Mouse (Mus musculus) large intestine, adult 2 months (tissue): ENCODE measurements around the gene Lrfn3. TPM values are rescaled to one million over a fixed set of nuclear protein-coding genes. Genes with fewer than 3 reads are reported as not detected.

Source experiments
- DNase-seq: peaks from one replicate; pipeline ENCODE4 v3.0.0-alpha.2; 2012; ENCODE audit warnings: low read depth, low spot score
- WGBS: fragments of 180-500 bp; shearing (Covaris S2); methylation state at CpG from one replicate; pipeline ENCODE4 v1.1.7; 2018; 5-methylcytosine and 5-hydroxymethylcytosine counted together
- polyA plus RNA-seq: library from polyadenylated mRNA; depleted of rRNA; stranded (reverse); fragments of >200 nt; gene quantifications from 2 replicates; pipeline ENCODE4 v1.2.3, GENCODE M21; 2012; rRNA removed

The Lrfn3 gene
- polyA plus RNA-seq, 1 experiment, result 12.7 TPM

- 59% methylated on average over 2 of the region's 2 CpGs for WGBS
- DNase-seq, result no peak
Observed at GRCm38 (mm10) chr7:30320946-30321345, 41.6 kb downstream of the Lrfn3 start.

DNA sequence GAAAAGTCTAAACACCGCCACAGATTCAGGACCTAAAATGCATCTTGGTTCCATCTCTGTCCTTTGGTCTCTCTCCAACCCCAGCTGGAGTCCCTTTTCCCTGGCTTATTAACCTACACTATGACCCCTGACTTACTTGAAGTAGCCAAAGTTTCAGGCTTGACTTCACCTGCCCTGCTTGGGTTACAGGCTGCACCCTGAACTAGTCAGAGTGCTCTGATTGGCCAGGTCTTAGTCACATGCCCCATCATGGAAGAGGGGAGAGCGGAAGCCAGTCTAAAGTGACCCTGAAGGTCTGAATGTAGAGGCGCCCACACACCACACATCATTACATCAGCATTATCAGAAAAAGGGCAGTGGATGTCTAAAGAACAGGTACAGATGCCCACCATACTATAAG is 44.4 kb downstream of the Lrfn3 start:
- DNase-seq, result no peak
- WGBS, result 90% methylated on average over 3 of the region's 3 CpGs

GRCm38 (mm10) chr7:30315559-30316529 is 46.7 kb downstream of the Lrfn3 start:
- 44% methylated on average over 13 of the region's 13 CpGs for WGBS
- DNase-seq, result no peak

DNA sequence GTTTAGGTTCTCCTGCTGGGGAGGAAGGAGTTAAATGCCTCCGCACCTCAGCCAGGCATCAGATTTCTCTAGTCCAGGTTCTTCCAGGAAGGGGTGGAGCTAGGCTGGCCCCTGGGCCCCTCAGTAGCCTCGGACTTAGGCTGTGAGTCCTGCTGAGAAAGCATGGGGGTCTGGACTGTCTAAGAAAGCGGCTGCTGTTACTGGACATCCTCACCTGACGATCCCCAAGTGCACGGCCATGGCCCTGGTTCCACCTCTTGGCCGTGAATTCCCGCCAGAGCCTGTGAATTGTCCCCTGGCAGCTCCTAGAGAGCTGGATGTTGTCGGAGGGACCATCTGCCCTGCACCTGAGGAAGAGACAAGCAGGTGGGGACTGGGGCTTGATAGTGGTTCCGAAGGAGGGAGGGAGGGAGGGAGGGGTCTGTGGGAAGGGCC is 47.8 kb downstream of the Lrfn3 start, which contains the start of gene Syne4:
Gene Syne4 (plus strand): TSS at position 87 of the 435 bp plus-strand sequence.
- WGBS, result 17% methylated on average over 9 of the region's 9 CpGs
- DNase-seq, result no peak

- no peak for DNase-seq
- 66% methylated on average over 27 of the region's 27 CpGs for WGBS
Observed at GRCm38 (mm10) chr7:30313666-30314320, 48.8 kb downstream of the Lrfn3 start.

- WGBS, result 84% methylated on average over 12 of the region's 12 CpGs
- DNase-seq, result no peak
Observed at GRCm38 (mm10) chr7:30310136-30310535, 52.4 kb downstream of the Lrfn3 start.

GRCm38 (mm10) chr7:30309395-30310129 is 53.0 kb downstream of the Lrfn3 start:
- WGBS, result 45% methylated on average over 15 of the region's 15 CpGs
- DNase-seq, result no peak

DNA sequence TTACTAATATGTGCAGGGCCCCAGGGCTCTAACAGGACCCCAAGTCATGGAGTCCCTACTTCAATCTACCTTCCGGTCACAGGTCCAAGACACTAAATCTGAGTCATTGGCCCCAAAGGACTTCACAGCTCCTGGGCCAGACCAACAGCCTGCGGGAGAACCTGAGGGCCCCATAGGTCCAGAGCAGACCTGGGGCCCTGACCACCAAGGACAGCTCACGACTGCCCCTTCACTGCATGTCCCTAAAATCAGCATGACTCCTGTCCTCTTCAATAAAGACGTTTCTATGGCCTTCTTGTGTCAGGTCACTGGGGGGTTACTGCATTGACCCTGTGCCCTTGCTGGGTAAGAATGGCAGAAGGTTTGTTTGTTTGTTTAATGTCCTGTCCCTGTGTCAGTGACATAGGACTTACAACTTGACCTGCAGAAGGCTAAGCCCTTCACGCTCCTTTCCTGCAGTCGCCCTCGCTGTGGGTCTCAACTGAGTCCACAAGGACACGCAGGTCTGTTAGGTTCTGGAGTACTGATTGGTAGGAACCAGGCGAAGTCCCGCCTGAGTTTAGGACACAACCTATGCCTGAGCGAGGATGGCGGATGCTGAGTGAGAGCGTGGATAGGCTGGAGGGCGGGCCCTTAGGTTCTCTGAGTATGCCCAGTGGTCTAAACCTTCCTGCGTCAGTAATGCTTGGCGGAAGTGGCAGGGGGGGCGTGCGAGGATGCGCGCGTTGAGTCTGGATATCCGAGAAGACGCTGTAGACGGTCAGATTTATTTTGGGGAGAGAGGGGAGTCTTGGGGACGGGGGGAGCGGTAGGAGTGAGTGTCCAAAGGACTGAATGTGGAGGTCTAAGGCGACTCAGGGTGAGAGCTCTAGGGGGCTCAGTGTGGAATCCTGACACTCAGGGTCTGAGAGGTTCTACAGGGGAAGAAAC is 54.2 kb downstream of the Lrfn3 start, which contains the start of gene Alkbh6:
Gene Alkbh6 (plus strand): TSS at position 642 of the 930 bp plus-strand sequence.
- WGBS, result 5% methylated on average over 27 of the region's 27 CpGs

DNA sequence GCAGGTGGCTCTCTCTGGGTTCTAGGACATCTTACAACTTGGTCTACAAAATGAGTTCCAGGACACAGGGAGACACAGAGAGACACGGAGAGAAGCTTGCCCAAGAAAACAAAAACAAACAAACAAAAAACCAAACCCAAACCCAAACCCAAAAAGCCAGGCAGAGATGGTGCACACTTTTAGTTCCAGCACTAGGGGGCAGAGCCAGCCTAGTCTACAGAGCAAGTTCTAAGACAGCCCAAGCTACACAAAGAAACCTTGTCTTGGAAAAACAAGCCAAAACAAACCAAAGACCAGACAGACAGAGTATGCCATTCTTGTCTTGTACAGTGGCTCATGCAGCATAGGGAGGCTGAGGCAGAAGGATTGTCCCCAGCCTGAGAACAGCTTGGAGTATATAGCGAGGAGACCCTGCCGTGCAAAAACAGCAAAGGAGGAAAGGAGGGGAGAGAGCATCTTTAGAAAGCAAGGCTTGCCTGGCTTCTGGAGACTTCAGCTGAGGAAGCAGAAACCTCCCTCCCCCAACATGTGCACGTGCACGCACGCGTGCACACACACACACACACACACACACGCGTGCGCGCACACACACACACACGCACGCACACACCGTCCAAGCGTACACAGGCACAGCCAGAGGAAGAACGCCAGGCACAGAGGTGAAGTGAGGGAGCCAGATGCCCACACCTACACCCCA is 56.3 kb downstream of the Lrfn3 start:
- DNase-seq, result no peak
- 84% methylated on average over 16 of the region's 16 CpGs for WGBS

More for the DNA sequence above, 54.2 kb downstream of the Lrfn3 start, which contains the start of gene Alkbh6:
- DNase-seq, result peak; percentile 97

Other genes with a start within 250 kb of the Lrfn3 start
- gene Zfp382, start 240.8 kb downstream of the Lrfn3 start, polyA plus RNA-seq, result 0.20 and 1.2 TPM in 2 replicates
- gene Zfp146, start 193.0 kb downstream of the Lrfn3 start, polyA plus RNA-seq, result 8.8 and 11.3 TPM in 2 replicates
- 90.2 and 179 TPM in 2 replicates for gene Cox7a1, start 178.6 kb downstream of the Lrfn3 start, polyA plus RNA-seq
- 636 and 641 TPM in 2 replicates for gene Capns1, start 164.0 kb downstream of the Lrfn3 start, polyA plus RNA-seq
- 100 and 106 TPM in 2 replicates for gene Polr2i, start 130.8 kb downstream of the Lrfn3 start, polyA plus RNA-seq
- 56.3 and 57.3 TPM in 2 replicates for gene Tbcb, start 130.5 kb downstream of the Lrfn3 start, polyA plus RNA-seq
- 0.18 TPM in 1 of 2 replicates, not detected in the other for gene Ovol3, start 127.0 kb downstream of the Lrfn3 start, polyA plus RNA-seq
- 0.15 TPM in 1 of 2 replicates, not detected in the other for gene Thap8, start 82.7 kb downstream of the Lrfn3 start, polyA plus RNA-seq
- 14.0 and 16.5 TPM in 2 replicates for gene Wdr62, start 82.4 kb downstream of the Lrfn3 start, polyA plus RNA-seq
- 4.0 and 4.9 TPM in 2 replicates for gene Clip3, start 71.0 kb downstream of the Lrfn3 start, polyA plus RNA-seq
- gene Alkbh6, start 54.1 kb downstream of the Lrfn3 start, polyA plus RNA-seq, result 81.0 and 96.8 TPM in 2 replicates
- gene Syne4, start 48.0 kb downstream of the Lrfn3 start, polyA plus RNA-seq, result 18.4 and 23.2 TPM in 2 replicates
- gene E130208F15Rik, start 41.0 kb downstream of the Lrfn3 start, polyA plus RNA-seq, result 0.31 and 0.74 TPM in 2 replicates
- gene Sdhaf1, start 38.9 kb downstream of the Lrfn3 start, polyA plus RNA-seq, result 12.1 and 13.9 TPM in 2 replicates
- gene Tyrobp, start 51.0 kb upstream of the Lrfn3 start, polyA plus RNA-seq, result 109 and 121 TPM in 2 replicates
- gene Hcst, start 57.1 kb upstream of the Lrfn3 start, polyA plus RNA-seq, result 18.0 and 22.2 TPM in 2 replicates
- gene Nfkbid, start 59.0 kb upstream of the Lrfn3 start, polyA plus RNA-seq, result 8.6 and 9.0 TPM in 2 replicates
- 54.6 and 86.3 TPM in 2 replicates for gene Aplp1, start 82.8 kb upstream of the Lrfn3 start, polyA plus RNA-seq
- gene Kirrel2, start 94.9 kb upstream of the Lrfn3 start, polyA plus RNA-seq, result 0.06 and 0.08 TPM in 2 replicates
- gene Nphs1, start 95.5 kb upstream of the Lrfn3 start, polyA plus RNA-seq, result 0.17 and 0.18 TPM in 2 replicates
- 1.6 and 7.7 TPM in 2 replicates for gene Prodh2, start 130.8 kb upstream of the Lrfn3 start, polyA plus RNA-seq
- 5.1 and 9.4 TPM in 2 replicates for gene Arhgap33, start 172.3 kb upstream of the Lrfn3 start, polyA plus RNA-seq
- 84.8 and 94.7 TPM in 2 replicates for gene Hspb6, start 189.4 kb upstream of the Lrfn3 start, polyA plus RNA-seq
- gene Proser3, start 189.5 kb upstream of the Lrfn3 start, polyA plus RNA-seq, result 4.3 and 7.3 TPM in 2 replicates
- gene Lin37, start 197.1 kb upstream of the Lrfn3 start, polyA plus RNA-seq, result 44.9 and 45.8 TPM in 2 replicates
- 46.2 and 48.2 TPM in 2 replicates for gene U2af1l4, start 200.5 kb upstream of the Lrfn3 start, polyA plus RNA-seq
- 2.1 TPM in 2 replicates for gene Gm49396, start 200.6 kb upstream of the Lrfn3 start, polyA plus RNA-seq
- gene Psenen, start 200.9 kb upstream of the Lrfn3 start, polyA plus RNA-seq, result 186 and 239 TPM in 2 replicates
- 9.2 and 10.3 TPM in 2 replicates for gene Igflr1, start 202.7 kb upstream of the Lrfn3 start, polyA plus RNA-seq
- gene Kmt2b, start 226.0 kb upstream of the Lrfn3 start, polyA plus RNA-seq, result 31.5 and 37.2 TPM in 2 replicates
- 2.1 and 2.2 TPM in 2 replicates for gene Zbtb32, start 236.1 kb upstream of the Lrfn3 start, polyA plus RNA-seq